ENCODE assay signal across 14 mouse cellular contexts in genomic region chr5:100546294-100547080, GRCm38 (mm10). TPM values are rescaled to one million over a fixed set of nuclear protein-coding genes. Genes with fewer than 3 reads are reported as not detected.
DNase-seq lines count a peak whose midpoint lies in the region; ATAC-seq lines count a peak whose summit lies in the region.
"Had no signal": no experiment of that assay in that cellular context is flagged by ENCODE, and none has a peak within 500 bp of the region (broad histone marks: within the 10 kb centered on the region; RNA-seq: fewer than 3 reads in every experiment).

No protein-coding gene starts in this region.

- H3K9ac ChIP-seq in kidney, embryonic 16.5 days (replicated peaks; ENCODE audit: low read length), result no peak overlapping the region
- no peak overlapping the region for H3K9ac ChIP-seq in forebrain, embryonic 13.5 days
- H3K9ac ChIP-seq: embryonic facial prominence, embryonic 13.5 days; hindbrain, embryonic 15.5 days; limb, embryonic 13.5 days had no signal

- WGBS in kidney, embryonic 16.5 days, result 82% methylated on average over 6 of the region's 6 CpGs
- WGBS in forebrain, embryonic 13.5 days, result 96% methylated on average over 6 of the region's 6 CpGs

- no peaks in the 10 kb centered on the region for H3K9me3 ChIP-seq in kidney, embryonic 16.5 days (ENCODE audit: low read length)
- no peaks in the 10 kb centered on the region for H3K9me3 ChIP-seq in forebrain, embryonic 13.5 days (replicated peaks)
- H3K9me3 ChIP-seq: embryonic facial prominence, embryonic 13.5 days; hindbrain, embryonic 15.5 days; limb, embryonic 13.5 days had no signal

- no peak for ATAC-seq in kidney, embryonic 16.5 days (ENCODE audit: low FRiP score, low TSS enrichment)
- ATAC-seq in forebrain, embryonic 13.5 days, result no peak

- H3K4me2 ChIP-seq in kidney, embryonic 16.5 days (replicated peaks; ENCODE audit: low read depth, low read length), result no peak overlapping the region
- no peak overlapping the region for H3K4me2 ChIP-seq in forebrain, embryonic 13.5 days
- H3K4me2 ChIP-seq: embryonic facial prominence, embryonic 13.5 days; hindbrain, embryonic 15.5 days; limb, embryonic 13.5 days had no signal

- DNase-seq in cerebellum, postnatal 14 days, result peak; percentile 11 to 26
- no peak for DNase-seq in cerebellum, postnatal 25 days
- DNase-seq in kidney, postnatal 14 days, result peak; percentile 33
- peak; percentile 33 for DNase-seq in thymus, postnatal 4 days
- DNase-seq in thymus, postnatal 10 days (ENCODE audit: low spot score in 2 of 2), result no peak
- DNase-seq in urinary bladder, postnatal 14 days (ENCODE audit: low spot score), result no peak
- DNase-seq: adrenal gland, adult 8-10 months; right cerebral cortex, postnatal 4 days had no signal

- no peaks in the 10 kb centered on the region for H3K27me3 ChIP-seq in kidney, embryonic 16.5 days (ENCODE audit: insufficient read depth, low read length)
- no peaks in the 10 kb centered on the region for H3K27me3 ChIP-seq in forebrain, embryonic 13.5 days
- H3K27me3 ChIP-seq: embryonic facial prominence, embryonic 13.5 days; hindbrain, embryonic 15.5 days; limb, embryonic 13.5 days had no signal

- H3K36me3 ChIP-seq in kidney, embryonic 16.5 days (ENCODE audit: insufficient read depth, low read length), result peaks cover 68% of the 10 kb centered on the region
- H3K36me3 ChIP-seq in forebrain, embryonic 13.5 days (ENCODE audit: poor library complexity, severe bottlenecking), result peaks cover 83% of the 10 kb centered on the region

- H3K27ac ChIP-seq in kidney, embryonic 16.5 days (ENCODE audit: low read length), result no peak overlapping the region
- H3K27ac ChIP-seq in forebrain, embryonic 13.5 days, result no peak overlapping the region
- H3K27ac ChIP-seq: embryonic facial prominence, embryonic 13.5 days; hindbrain, embryonic 15.5 days; limb, embryonic 13.5 days had no signal

- H3K4me1 ChIP-seq in kidney, embryonic 16.5 days (ENCODE audit: insufficient read depth, low read length), result no peaks in the 10 kb centered on the region
- H3K4me1 ChIP-seq in forebrain, embryonic 13.5 days, result no peaks in the 10 kb centered on the region
- H3K4me1 ChIP-seq: embryonic facial prominence, embryonic 13.5 days; hindbrain, embryonic 15.5 days; limb, embryonic 13.5 days had no signal

- H3K4me3 ChIP-seq in kidney, embryonic 16.5 days (ENCODE audit: low read length), result no peak overlapping the region
- H3K4me3 ChIP-seq in forebrain, embryonic 13.5 days, result no peak overlapping the region
- H3K4me3 ChIP-seq: embryonic facial prominence, embryonic 13.5 days; hindbrain, embryonic 15.5 days; limb, embryonic 13.5 days; myocyte had no signal

RNA-seq across cellular contexts. Expression of gene Plac8, which starts 25.6 kb away (rescaled TPM):
- polyA plus RNA-seq in kidney, embryonic 16.5 days (2015; fragmentation: Nextera tagmentation; extraction: Ambion mirVana), result 87.7 and 91.5 TPM in 2 replicates
- polyA plus RNA-seq in forebrain, embryonic 13.5 days (2015; fragmentation: Nextera tagmentation; extraction: Ambion mirVana), result 0.34 and 0.46 TPM in 2 replicates

RNA-seq across cellular contexts. Expression of gene Cops4, which starts 28.4 kb away (rescaled TPM):
- 191 and 193 TPM in 2 replicates for polyA plus RNA-seq in kidney, embryonic 16.5 days (2015; fragmentation: Nextera tagmentation; extraction: Ambion mirVana)
- 212 and 218 TPM in 2 replicates for polyA plus RNA-seq in forebrain, embryonic 13.5 days (2015; fragmentation: Nextera tagmentation; extraction: Ambion mirVana)

RNA-seq across cellular contexts. Expression of gene Lin54, which starts 46.0 kb away (rescaled TPM):
- 11.2 and 12.1 TPM in 2 replicates for polyA plus RNA-seq in kidney, embryonic 16.5 days (2015; fragmentation: Nextera tagmentation; extraction: Ambion mirVana)
- polyA plus RNA-seq in forebrain, embryonic 13.5 days (2015; fragmentation: Nextera tagmentation; extraction: Ambion mirVana), result 11.2 and 14.0 TPM in 2 replicates

Comparison
In these comparisons a context has a peak if more than half of its experiments do, and no peak if none do; other contexts are left out.
1. DNase-seq: peak in cerebellum, postnatal 14 days (2 of 2), kidney, postnatal 14 days (single experiment) and thymus, postnatal 4 days (single experiment); none in cerebellum, postnatal 25 days (0 of 2), thymus, postnatal 10 days (0 of 2) and urinary bladder, postnatal 14 days (single experiment).
2. RNA of gene Plac8, which starts 25.6 kb away (polyA plus RNA-seq): 87.7 to 91.5 TPM in kidney, embryonic 16.5 days; 0.34 to 0.46 TPM in forebrain, embryonic 13.5 days; every median in the first group is over 10 times any median in the second.